Mouse (Mus musculus): ENCODE data around the gene Polr3gl. TPM values are rescaled to one million over a fixed set of nuclear protein-coding genes. Genes with fewer than 3 reads are reported as not detected.

Gene Polr3gl
- polyA plus RNA-seq, 1 experiment from 2014 or later: 29.5 TPM

DNA sequence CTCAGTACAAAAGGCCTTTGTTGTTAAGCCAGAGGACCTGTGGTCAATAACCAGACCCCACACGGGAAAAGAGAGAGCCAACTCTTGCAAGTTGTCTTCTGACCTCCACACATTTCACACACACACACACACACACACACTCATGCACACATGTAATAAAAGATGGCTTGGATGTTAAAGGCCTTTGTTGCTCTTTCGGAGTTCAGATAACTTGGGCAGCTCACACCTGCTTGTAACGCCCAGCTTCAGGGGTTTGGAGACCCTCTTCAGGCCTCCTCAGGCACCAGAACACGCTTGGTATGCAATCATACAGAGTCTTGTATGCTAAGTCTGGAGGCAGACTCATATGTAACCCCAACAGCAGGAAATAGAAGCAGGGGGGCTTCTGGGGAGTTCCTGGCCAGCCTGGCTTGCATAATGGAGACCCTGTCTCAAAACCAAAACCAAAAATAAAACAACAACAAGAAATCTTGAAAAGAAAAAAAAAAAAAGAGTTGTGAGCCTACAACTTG is 14.7 kb downstream of the Polr3gl start:
- no peaks in the 10 kb centered on the region for H3K36me3 ChIP-seq (ENCODE audit: control insufficient read depth, insufficient read depth, low read length)
- WGBS: 74% methylated on average over 4 of the region's 4 CpGs
- H3K4me3 ChIP-seq (ENCODE audit: low read depth, low read length): no peak overlapping the region
- no peak overlapping the region for H3K4me2 ChIP-seq (replicated peaks; ENCODE audit: low read depth, low read length)
- no peaks in the 10 kb centered on the region for H3K9me3 ChIP-seq (ENCODE audit: control insufficient read depth, low read depth, low read length)
- H3K27me3 ChIP-seq (ENCODE audit: control insufficient read depth, insufficient read depth, low read length): no peaks in the 10 kb centered on the region
- peaks cover 20% of the 10 kb centered on the region for H3K4me1 ChIP-seq (ENCODE audit: control insufficient read depth, insufficient read depth, low read length)
- no peak for ATAC-seq (ENCODE audit: insufficient number of reproducible peaks, insufficient read depth, low FRiP score, low read depth)
- no peak overlapping the region for H3K9ac ChIP-seq (replicated peaks; ENCODE audit: low read depth, low read length)
- H3K27ac ChIP-seq (ENCODE audit: low read length): no peak overlapping the region

DNA sequence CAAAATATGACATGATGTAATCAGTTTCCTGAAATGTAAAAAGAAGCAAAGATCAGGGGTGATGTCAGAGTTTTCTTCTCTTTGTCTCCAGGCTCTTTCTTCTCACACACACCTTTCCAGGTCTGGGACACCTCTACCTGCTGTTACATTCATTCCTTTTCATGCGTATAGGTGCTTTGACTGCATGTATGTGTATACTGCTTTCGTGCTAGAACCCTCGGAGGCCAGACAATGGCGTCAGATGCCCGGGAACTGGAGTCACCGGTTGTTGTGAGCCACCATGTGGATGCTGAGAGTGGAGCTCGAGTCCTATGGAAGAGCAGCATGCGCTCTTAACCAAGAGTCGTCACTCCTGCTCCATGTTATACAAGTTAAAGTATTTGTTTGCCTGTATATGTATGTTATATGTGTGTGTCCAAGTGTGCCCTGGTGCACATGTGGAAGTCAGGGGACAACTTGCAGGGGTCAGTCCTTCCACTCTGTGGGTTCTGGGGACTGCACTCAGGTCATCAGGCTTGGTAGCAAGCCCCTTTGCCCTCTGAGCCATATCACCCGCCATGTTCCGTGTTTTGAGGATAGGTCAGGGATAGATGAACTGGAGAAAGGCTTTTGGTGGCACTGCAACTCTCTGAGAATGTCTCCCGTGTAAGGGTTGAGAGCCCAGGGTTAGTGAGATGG is 15.3 kb downstream of the Polr3gl start:
- Histone ChIP-seq H3K9me3 (ENCODE audit: control insufficient read depth, low read depth, low read length) (no peaks in the 10 kb centered on the region), H3K9ac (replicated peaks; ENCODE audit: low read depth, low read length) (no peak overlapping the region), H3K4me2 (replicated peaks; ENCODE audit: low read depth, low read length) (no peak overlapping the region), H3K4me1 (ENCODE audit: control insufficient read depth, insufficient read depth, low read length) (peaks cover 20% of the 10 kb centered on the region), H3K4me3 (ENCODE audit: low read depth, low read length) (no peak overlapping the region), H3K36me3 (ENCODE audit: control insufficient read depth, insufficient read depth, low read length) (no peaks in the 10 kb centered on the region), H3K27ac (ENCODE audit: low read length) (no peak overlapping the region), H3K27me3 (ENCODE audit: control insufficient read depth, insufficient read depth, low read length) (no peaks in the 10 kb centered on the region)
- 84% methylated on average over 12 of the region's 12 CpGs for WGBS
- no peak for ATAC-seq (ENCODE audit: insufficient number of reproducible peaks, insufficient read depth, low FRiP score, low read depth)

DNA sequence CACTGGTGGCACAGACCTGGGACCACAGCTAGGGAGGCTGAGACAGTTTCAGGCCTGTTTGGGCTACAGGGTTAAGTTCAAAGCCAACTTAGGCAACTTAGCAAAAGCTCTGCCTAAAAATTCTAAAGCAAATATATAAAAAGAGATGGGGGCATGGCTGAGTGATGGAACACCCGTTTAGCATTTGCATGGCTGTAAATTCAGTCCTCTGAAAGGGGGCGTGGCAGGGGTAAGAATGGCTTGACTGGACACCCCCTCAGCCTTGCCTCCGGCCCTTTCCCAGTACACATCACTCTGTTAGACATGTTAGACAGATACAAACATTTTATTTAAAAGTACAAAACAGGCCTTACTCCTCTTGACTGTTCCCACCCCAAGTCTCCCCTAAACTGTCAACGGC is 16.4 kb downstream of the Polr3gl start:
- H3K4me3 ChIP-seq (ENCODE audit: low read depth, low read length): no peak overlapping the region
- no peak for ATAC-seq (ENCODE audit: insufficient number of reproducible peaks, insufficient read depth, low FRiP score, low read depth)
- no peak overlapping the region; the same call in 1 of the 2 replicates for H3K4me2 ChIP-seq (replicated peaks; ENCODE audit: low read depth, low read length)
- H3K27ac ChIP-seq (ENCODE audit: low read length): peak overlapping the region; percentile 84
- H3K27me3 ChIP-seq (ENCODE audit: control insufficient read depth, insufficient read depth, low read length): no peaks in the 10 kb centered on the region
- 66% methylated on average over 4 of the region's 4 CpGs for WGBS
- H3K9me3 ChIP-seq (ENCODE audit: control insufficient read depth, low read depth, low read length): no peaks in the 10 kb centered on the region
- H3K9ac ChIP-seq (replicated peaks; ENCODE audit: low read depth, low read length): no peak overlapping the region
- no peaks in the 10 kb centered on the region for H3K36me3 ChIP-seq (ENCODE audit: control insufficient read depth, insufficient read depth, low read length)
- H3K4me1 ChIP-seq (ENCODE audit: control insufficient read depth, insufficient read depth, low read length): peaks cover 20% of the 10 kb centered on the region

GRCm38 (mm10) chr3:96576690-96577541 is 17.1 kb downstream of the Polr3gl start, which contains the start of gene Gm16253:
Gene Gm16253, plus strand, starts transcription at chr3:96576984.
- peaks cover 20% of the 10 kb centered on the region for H3K4me1 ChIP-seq (ENCODE audit: control insufficient read depth, insufficient read depth, low read length)
- H3K36me3 ChIP-seq (ENCODE audit: control insufficient read depth, insufficient read depth, low read length): no peaks in the 10 kb centered on the region
- H3K4me3 ChIP-seq (ENCODE audit: low read depth, low read length): no peak within 1 kb of the TSS; the same call in 1 of the 2 replicates
- WGBS: 17% methylated on average over 17 of the region's 17 CpGs
- H3K27me3 ChIP-seq (ENCODE audit: control insufficient read depth, insufficient read depth, low read length): no peaks in the 10 kb centered on the region
- no peaks in the 10 kb centered on the region for H3K9me3 ChIP-seq (ENCODE audit: control insufficient read depth, low read depth, low read length)
- H3K4me2 ChIP-seq (replicated peaks; ENCODE audit: low read depth, low read length): peak within 1 kb of the TSS; percentile 32
- peak within 1 kb of the TSS; percentile 84 for H3K27ac ChIP-seq (ENCODE audit: low read length)
- H3K9ac ChIP-seq (replicated peaks; ENCODE audit: low read depth, low read length): no peak within 1 kb of the TSS
- ATAC-seq (ENCODE audit: insufficient number of reproducible peaks, insufficient read depth, low FRiP score, low read depth): peak; percentile 92

DNA sequence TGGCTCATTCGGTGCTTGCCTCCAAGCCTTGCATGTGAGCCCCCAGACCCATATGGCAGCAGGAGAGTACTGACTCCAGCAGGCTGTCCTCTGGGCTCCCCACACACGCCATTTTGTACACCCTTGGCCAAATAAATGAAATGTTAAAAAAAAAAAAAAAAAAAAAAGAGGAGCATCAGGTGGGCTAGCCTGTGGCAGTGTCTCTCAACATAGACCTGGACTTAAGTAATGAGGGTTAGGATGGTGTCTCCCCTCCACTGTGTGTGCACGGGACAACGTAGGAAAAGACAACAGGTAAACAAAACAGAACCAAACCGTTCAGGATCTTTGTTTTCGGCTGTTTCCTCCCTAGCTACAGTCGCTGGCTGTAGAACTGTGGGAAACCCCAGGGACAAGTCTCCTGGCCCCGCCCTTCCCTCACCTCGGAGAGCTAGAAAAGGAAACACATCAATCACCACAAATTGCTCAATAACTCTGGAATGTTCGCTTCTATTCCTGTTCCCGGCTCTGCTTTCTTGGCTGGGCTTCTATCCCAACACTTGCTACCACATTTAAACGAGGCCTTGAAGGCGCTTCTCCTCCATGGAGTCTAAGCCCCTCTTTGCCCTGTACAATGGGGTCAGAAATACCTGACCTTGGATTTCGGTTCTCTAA is 17.8 kb downstream of the Polr3gl start:
- H3K27ac ChIP-seq (ENCODE audit: low read length): peak overlapping the region; percentile 84
- H3K9ac ChIP-seq (replicated peaks; ENCODE audit: low read depth, low read length): no peak overlapping the region

DNA sequence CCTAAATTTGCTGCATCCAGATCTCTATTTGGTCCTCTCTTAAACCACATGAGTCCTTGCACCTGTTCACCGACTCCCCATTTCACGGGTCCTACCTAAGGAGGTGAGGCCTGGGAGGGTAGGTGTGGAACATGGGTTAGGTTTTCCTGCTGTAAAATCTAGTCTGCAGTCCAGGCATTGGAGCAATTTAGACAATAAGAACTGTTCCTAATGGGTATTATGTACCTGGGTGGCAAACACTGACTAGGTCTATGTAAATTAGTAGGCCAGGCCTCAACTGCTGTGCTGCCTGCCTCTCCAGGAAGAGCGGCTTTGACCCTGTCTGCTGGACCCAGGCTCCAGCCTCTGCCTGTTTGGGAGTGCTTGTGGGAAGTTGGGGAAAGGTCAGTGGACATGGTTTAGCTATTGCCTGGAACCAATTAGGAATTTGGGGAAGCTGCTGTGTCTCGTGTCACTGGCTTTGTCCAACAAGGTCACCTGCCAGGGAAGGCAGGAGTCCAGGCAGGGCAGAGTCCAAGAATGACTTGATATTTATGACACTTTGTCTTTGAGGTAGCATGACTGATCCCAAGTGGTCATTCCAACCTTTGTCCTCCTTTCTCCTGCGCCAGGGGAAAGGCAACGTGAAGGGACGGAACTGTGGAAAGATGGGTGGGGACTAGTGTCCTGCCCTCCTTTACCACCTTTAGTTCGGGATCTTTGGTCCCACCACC is 18.6 kb downstream of the Polr3gl start:
- 87% methylated on average over 8 of the region's 8 CpGs for WGBS
- Histone ChIP-seq H3K27ac (ENCODE audit: low read length) (peak overlapping the region; percentile 84), H3K9ac (replicated peaks; ENCODE audit: low read depth, low read length) (no peak overlapping the region), H3K9me3 (ENCODE audit: control insufficient read depth, low read depth, low read length) (no peaks in the 10 kb centered on the region), H3K4me1 (ENCODE audit: control insufficient read depth, insufficient read depth, low read length) (peaks cover 19% of the 10 kb centered on the region), H3K27me3 (ENCODE audit: control insufficient read depth, insufficient read depth, low read length) (no peaks in the 10 kb centered on the region), H3K4me2 (replicated peaks; ENCODE audit: low read depth, low read length) (no peak overlapping the region; the same call in 1 of the 2 replicates), H3K36me3 (ENCODE audit: control insufficient read depth, insufficient read depth, low read length) (no peaks in the 10 kb centered on the region), H3K4me3 (ENCODE audit: low read depth, low read length) (no peak overlapping the region)
- ATAC-seq (ENCODE audit: insufficient number of reproducible peaks, insufficient read depth, low FRiP score, low read depth): no peak

More for the DNA sequence above, 17.8 kb downstream of the Polr3gl start:
- no peaks in the 10 kb centered on the region for H3K36me3 ChIP-seq (ENCODE audit: control insufficient read depth, insufficient read depth, low read length)
- H3K9me3 ChIP-seq (ENCODE audit: control insufficient read depth, low read depth, low read length): no peaks in the 10 kb centered on the region
- H3K27me3 ChIP-seq (ENCODE audit: control insufficient read depth, insufficient read depth, low read length): no peaks in the 10 kb centered on the region
- H3K4me3 ChIP-seq (ENCODE audit: low read depth, low read length): no peak overlapping the region; the same call in 1 of the 2 replicates
- H3K4me2 ChIP-seq (replicated peaks; ENCODE audit: low read depth, low read length): peak overlapping the region; percentile 32
- 34% methylated on average over 14 of the region's 14 CpGs for WGBS
- ATAC-seq (ENCODE audit: insufficient number of reproducible peaks, insufficient read depth, low FRiP score, low read depth): peak; percentile 16; the same call in 1 of the 2 replicates
- H3K4me1 ChIP-seq (ENCODE audit: control insufficient read depth, insufficient read depth, low read length): peaks cover 20% of the 10 kb centered on the region

GRCm38 (mm10) chr3:96573611-96574511 is 20.1 kb downstream of the Polr3gl start:
- H3K4me2 ChIP-seq (replicated peaks; ENCODE audit: low read depth, low read length): no peak overlapping the region
- 63% methylated on average over 18 of the region's 19 CpGs for WGBS
- H3K9me3 ChIP-seq (ENCODE audit: control insufficient read depth, low read depth, low read length): no peaks in the 10 kb centered on the region
- H3K27ac ChIP-seq (ENCODE audit: low read length): no peak overlapping the region
- H3K4me3 ChIP-seq (ENCODE audit: low read depth, low read length): no peak overlapping the region
- no peaks in the 10 kb centered on the region for H3K36me3 ChIP-seq (ENCODE audit: control insufficient read depth, insufficient read depth, low read length)
- no peak overlapping the region for H3K9ac ChIP-seq (replicated peaks; ENCODE audit: low read depth, low read length)
- H3K4me1 ChIP-seq (ENCODE audit: control insufficient read depth, insufficient read depth, low read length): peaks cover 18% of the 10 kb centered on the region
- ATAC-seq (ENCODE audit: insufficient number of reproducible peaks, insufficient read depth, low FRiP score, low read depth): no peak
- no peaks in the 10 kb centered on the region for H3K27me3 ChIP-seq (ENCODE audit: control insufficient read depth, insufficient read depth, low read length)
